Mouse (Mus musculus): ENCODE results near the gene Gnb3.
"Not testable (repeated sequence)": the region's sequence is repeated elsewhere in the genome, so short reads cannot be mapped to it uniquely, and the experiment has no call there.

Gnb3 gene

DNA sequence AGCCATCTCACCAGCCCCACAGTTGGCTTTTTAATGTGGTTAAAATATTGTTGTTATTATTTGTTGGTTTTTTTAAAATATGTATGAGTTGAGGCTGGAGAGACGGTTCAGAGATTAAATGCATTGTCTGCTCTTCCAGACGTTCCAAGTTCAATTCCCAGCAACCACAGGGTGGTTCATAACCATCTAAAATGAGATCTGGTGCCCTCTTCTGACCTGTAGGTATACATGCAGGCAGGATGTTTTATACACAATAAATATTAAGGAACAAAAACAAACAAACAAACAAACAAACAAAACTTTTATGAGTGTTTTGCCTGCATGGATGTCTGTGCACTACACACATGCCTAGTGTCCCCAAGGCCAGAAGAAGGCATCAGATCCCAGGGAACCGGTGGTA is 37.0 kb downstream of the Gnb3 start:
- DNase-seq (ENCODE audit: low spot score), result no peak

DNA sequence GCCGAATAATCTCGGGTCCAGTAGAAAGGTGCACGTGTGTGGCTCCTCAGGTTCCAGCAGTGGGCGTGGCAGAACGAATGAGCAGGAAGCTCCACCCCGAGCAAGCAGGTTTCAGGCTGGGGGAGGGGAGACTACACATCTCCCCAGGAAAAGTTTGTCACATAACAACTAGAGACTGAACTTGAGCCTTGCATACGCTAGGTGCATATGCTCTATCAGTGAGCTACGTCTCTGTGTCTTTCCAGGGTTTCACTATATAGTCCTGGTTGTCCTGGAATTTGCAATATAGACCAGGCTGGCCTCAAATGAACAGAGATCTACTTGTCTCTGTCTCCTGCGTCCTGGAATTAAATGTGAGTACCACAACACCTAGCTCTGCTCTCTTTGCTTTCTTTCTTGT is 37.7 kb downstream of the Gnb3 start:
- not testable (repeated sequence) for DNase-seq (ENCODE audit: low spot score)

DNA sequence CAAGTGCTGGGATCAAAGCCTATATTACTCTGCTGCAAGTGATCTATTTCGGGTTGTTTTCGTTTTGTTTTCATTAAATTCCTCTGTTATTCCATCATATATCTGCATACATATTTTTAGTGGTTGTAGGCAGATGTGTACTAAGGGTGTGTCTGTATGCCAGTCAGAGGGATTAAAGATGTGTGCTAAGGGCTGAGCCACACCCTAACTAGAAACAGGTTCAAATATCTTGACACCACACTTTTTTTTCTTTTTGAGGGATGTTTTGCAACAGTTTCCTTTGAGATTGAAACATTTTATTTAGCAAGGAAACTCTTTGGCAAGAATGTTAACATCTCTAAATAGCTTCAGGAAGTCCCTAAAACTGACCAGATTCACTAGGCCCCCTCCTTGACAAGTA is 43.9 kb downstream of the Gnb3 start:
- DNase-seq (ENCODE audit: low spot score), result no peak

DNA sequence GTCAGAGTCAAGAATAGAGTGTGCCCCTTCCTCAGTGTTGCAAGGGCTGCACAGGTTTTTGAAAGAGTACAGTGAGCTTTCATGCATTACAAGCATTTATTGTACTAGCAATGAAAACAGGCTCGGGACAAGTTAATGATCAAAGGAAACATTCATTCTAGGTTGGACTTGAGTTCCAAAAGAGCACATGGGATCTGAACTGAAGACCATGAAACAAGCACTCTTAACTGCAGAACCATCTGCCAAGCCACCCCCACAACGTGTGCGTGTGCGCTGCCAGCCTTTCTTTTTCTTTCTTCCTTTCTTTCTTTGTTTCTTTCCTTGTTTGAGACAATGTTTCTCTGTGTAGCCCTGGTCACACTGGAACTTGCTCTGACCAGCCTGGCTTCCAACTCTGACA is 44.3 kb downstream of the Gnb3 start:
- no peak for DNase-seq (ENCODE audit: low spot score)

DNA sequence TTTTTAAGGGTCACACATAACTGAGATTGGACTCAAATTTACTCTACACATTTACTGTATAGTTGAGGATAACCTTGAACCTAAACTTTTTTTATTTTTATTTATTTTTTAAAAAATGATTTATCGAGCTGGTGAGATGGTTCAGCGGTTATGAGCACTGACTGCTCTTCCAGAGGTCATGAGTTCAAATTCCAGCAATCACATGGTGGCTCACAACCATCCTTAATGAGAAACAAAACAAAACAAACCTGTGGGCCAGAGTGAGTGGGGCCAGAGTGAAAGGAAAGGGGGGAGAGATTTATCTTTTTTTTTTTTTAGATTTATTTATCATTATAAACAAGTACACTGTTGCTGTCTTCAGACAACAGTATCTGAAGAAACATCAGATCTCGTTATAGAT is 48.2 kb downstream of the Gnb3 start:
- no peak for DNase-seq (ENCODE audit: low spot score)

DNA sequence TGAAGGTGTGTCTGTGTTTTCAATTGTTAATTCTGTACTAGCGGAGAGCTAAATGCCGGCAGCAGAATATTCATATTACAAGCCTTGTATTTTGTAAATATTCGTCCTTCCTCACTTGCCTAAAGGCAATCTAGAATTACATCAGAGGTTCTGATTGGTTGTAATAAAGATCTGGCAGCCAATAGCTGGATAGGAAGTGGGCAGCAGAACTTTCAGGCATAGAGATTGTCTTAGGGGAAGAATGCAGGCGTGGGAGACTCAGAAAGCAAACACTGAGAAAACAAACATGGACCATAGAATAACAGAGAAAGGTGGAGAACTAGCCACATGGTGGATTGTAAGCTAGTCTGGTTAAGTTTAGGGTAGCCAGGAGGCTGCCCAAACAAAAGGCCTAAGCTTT is 50.0 kb downstream of the Gnb3 start:
- DNase-seq (ENCODE audit: low spot score), result no peak

DNA sequence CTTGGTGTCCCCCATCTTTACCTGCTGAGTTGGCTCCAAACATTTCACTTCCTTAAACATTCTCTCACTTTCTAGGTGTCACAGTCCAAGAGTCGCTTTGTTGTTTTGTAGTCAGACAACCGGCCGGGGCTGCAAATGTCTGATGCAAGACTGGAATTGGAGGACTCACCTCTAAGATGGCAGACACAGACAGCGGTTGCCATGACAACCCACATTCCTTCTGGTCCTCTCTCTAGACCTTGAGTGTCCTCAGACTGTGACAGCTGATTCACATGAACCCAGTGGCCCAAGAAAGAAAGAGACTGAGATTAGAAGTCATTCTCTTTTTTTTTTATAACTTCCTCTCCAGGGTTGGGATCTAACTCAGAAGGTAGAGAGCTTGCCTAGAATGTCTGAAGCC is 50.6 kb downstream of the Gnb3 start:
- no peak for DNase-seq (ENCODE audit: low spot score)

DNA sequence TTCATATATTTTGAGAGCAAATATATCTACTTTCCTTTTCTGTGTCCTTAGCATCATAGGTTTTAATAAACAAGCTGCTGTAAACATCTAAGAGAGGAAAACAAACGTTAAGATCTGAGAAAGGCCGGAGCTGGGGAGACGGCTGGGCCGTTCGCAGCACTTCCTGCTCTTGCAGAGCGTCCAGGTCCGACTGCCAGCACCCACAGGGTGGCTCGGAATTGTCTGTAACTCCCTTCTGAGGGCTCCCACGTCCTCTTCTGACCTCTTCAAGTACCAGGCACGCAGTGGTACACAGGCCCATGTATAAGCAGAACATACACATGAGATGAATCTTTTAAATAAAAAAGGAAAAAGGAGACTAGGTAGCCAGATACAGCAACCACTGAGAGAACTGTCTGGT is 52.4 kb downstream of the Gnb3 start:
- no peak for DNase-seq (ENCODE audit: low spot score)

DNA sequence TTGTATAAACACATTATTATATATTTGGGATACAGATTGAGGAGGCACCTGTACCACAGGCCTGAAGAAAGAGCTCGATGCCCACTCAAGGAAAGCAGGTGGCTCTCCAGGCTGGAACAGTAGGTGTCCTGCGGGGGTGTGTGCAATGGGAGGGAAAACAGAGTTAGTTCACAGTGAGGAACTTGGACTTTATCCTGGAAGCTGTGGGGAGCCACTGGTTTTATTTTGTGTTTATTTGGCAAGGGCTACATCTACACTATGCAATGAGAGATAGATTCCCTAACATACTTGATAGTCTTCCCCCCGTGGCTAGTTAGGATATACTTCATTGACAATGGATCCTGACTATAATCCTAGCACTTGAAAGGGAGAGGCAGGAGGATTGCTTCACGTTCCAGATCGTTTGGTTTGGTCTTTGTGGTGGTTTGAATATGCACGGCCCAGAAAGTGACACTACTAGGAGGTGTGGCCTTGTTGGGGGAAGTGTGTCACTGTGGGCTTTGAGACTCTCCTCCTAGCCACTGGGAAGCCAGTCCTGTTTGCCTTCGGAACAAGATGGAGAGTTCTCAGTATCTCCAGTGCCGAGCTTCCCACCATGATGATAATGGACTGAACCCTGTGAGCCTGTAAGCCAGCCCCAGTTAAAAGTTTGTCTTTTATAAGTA is 53.2 kb downstream of the Gnb3 start:
- no peak for DNase-seq (ENCODE audit: low spot score)

Data from layer of hippocampus, adult 9-10 months (tissue).